Mouse (Mus musculus): Measurements from ENCODE around the gene Tapbp. TPM values are rescaled to one million over a fixed set of nuclear protein-coding genes. Genes with fewer than 3 reads are reported as not detected.
"Not testable (repeated sequence)": the region's sequence is repeated elsewhere in the genome, so short reads cannot be mapped to it uniquely, and the experiment has no call there.

Tapbp gene
- 68.2 and 76.8 TPM in 2 replicates for total RNA-seq (2014; fragmentation: Nextera tagmentation)
- total RNA-seq (2017) = 48.0 and 57.7 TPM in 2 replicates

DNA sequence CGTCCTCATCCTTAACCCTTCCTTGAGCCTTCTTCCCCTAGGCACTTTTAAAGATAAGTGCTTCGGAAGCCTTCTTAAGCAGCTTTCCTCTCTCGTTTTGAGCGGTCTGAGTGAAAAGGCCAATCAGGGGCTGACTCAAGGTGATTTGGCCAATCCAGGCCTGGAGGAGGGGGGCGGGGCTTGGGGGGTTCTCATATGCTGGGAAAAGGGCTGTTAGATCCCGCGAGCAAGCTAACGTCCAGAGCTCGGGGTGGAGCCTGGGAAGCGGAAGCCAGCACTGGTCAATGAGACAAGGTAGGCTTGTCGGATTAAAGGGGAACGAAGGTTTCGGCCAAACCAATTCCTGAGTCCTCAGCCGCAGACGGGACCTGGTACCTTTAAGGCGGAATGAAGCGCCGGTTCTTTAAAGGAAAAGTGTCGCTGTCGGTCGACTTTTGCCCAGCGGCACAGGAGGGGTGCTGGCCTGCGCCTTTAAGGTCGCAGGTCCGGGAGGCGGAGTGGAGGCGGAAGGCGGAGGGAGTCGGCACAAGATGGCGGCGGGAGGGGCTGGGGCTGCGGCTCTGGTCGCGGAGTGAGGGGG, at the start of gene Tapbp, which contains the start of gene Zbtb22:
TSS of gene Tapbp (plus strand) at position 229 of the 580 bp plus-strand sequence.
TSS of gene Zbtb22 (plus strand) at position 234 of the 580 bp plus-strand sequence.
- peak; percentile 69 for ATAC-seq (replicated peaks; ENCODE audit: poor library complexity, severe bottlenecking)

DNA sequence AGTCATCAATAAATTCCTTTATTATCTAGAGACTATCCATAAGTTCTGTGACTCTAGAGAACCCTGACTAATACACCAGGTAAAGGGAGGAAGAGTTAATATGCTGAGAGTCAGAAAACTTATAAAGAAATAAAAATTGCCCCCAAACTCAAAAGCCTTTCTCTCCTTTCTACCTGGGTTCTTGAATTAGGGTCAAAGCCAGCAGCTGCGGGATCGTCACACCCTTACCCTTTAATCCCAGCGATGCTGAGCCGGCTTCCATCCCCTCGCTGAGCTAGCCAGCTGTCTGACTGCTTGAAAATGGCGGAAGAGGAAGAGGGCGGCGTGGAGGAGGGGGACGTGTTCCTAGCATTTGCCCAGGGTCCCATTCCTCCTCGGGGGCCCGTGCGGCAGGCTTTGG, 42.2 kb upstream of the Tapbp start, which contains the start of gene Gm7029:
TSS of gene Gm7029 (plus strand) at position 301 of the 400 bp plus-strand sequence.
- ATAC-seq (replicated peaks; ENCODE audit: poor library complexity, severe bottlenecking) = not testable (repeated sequence)

GRCm38 (mm10) chr17:33874411-33874810, 41.3 kb upstream of the Tapbp start:
- ATAC-seq (replicated peaks; ENCODE audit: poor library complexity, severe bottlenecking) = no peak

- not testable (repeated sequence) for ATAC-seq (replicated peaks; ENCODE audit: poor library complexity, severe bottlenecking)
These were observed 39.9 kb upstream of the Tapbp start for GRCm38 (mm10) chr17:33875797-33876196.

- ATAC-seq (replicated peaks; ENCODE audit: poor library complexity, severe bottlenecking) = not testable (repeated sequence)
These were observed 31.4 kb upstream of the Tapbp start for GRCm38 (mm10) chr17:33884320-33884719.

DNA sequence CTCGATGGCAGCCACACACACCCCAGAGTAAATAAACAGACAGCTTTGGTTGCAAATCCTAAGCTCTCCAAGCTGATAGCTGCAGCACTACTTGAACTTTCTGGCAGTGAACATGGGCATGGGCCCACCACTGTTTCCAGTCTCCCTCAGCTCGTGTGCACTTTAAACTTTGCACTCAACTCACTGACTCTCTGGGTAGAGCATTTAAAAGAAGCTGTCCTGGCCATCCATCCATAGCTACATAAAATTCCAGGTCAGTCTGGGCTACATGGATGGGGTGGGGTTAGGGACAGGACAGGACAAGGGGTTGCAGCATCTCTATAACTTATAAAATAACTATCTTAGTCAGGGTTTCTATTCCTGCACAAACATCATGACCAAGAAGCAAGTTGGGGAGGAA, 27.9 kb upstream of the Tapbp start:
- not testable (repeated sequence) for ATAC-seq (replicated peaks; ENCODE audit: poor library complexity, severe bottlenecking)

DNA sequence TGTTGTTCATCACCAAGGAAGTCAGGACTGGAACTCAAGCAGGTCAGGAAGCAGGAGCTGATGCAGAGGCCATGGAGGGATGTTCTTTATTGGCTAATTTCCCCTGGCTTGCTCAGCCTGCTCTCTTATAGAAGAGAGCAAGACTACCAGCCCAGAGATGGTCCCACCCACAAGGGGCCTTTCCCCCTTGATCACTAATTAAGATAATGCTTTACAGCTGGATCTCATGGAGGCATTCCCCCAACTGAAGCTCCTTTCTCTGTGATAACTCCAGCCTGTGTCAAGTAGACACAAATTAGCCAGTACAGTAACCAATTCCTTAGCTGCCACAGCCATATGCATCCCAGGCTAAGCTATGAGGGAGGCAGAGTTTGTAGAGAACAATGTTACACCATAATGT, 27.5 kb upstream of the Tapbp start:
- not testable (repeated sequence) for ATAC-seq (replicated peaks; ENCODE audit: poor library complexity, severe bottlenecking)

DNA sequence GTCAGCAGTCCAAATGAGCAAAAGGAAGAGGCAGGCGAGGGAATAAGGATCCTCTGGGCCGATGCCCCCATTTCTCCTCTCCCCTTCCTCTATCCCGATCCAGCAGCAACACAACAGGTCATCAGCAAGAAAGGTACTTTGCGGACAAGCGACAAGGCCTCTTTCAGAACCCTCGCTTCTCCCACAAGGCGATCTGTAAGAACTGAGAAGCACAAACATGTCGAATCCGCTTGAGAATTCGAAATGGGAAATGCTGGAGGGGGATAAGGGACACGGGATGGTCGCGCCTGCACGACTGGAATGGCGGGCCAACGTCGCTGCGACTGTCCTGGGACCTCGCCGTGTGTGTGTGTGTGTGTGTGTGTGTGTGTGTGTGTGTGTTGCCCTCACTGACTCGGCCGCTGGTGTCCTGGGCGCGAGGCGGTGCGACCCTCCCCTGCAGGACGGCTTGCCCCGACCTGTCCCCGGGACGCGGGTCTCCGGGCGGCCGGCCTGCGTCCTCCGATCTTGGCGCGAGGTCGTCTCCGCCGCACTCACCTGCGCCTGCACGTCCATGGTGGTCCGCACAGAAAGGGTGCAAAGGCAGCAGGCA, 25.7 kb upstream of the Tapbp start:
- ATAC-seq (replicated peaks; ENCODE audit: poor library complexity, severe bottlenecking) = not testable (repeated sequence)

GRCm38 (mm10) chr17:33890533-33891059, 25.1 kb upstream of the Tapbp start, which contains the start of gene Kifc1:
Gene Kifc1 (minus strand): TSS chr17:33890661.
- peak; percentile 99 for ATAC-seq (replicated peaks; ENCODE audit: poor library complexity, severe bottlenecking)

- ATAC-seq (replicated peaks; ENCODE audit: poor library complexity, severe bottlenecking) = no peak
These were observed 24.3 kb upstream of the Tapbp start for GRCm38 (mm10) chr17:33891357-33891756.

GRCm38 (mm10) chr17:33891892-33892291, 23.8 kb upstream of the Tapbp start:
- not testable (repeated sequence) for ATAC-seq (replicated peaks; ENCODE audit: poor library complexity, severe bottlenecking)

GRCm38 (mm10) chr17:33892429-33892828, 23.3 kb upstream of the Tapbp start:
- no peak for ATAC-seq (replicated peaks; ENCODE audit: poor library complexity, severe bottlenecking)

GRCm38 (mm10) chr17:33893011-33893410, 22.7 kb upstream of the Tapbp start:
- ATAC-seq (replicated peaks; ENCODE audit: poor library complexity, severe bottlenecking) = not testable (repeated sequence)

GRCm38 (mm10) chr17:33897114-33897794, 18.4 kb upstream of the Tapbp start:
- peak; percentile 61 for ATAC-seq (replicated peaks; ENCODE audit: poor library complexity, severe bottlenecking)

- not testable (repeated sequence) for ATAC-seq (replicated peaks; ENCODE audit: poor library complexity, severe bottlenecking)
These were observed 17.5 kb upstream of the Tapbp start for GRCm38 (mm10) chr17:33898193-33898592.

DNA sequence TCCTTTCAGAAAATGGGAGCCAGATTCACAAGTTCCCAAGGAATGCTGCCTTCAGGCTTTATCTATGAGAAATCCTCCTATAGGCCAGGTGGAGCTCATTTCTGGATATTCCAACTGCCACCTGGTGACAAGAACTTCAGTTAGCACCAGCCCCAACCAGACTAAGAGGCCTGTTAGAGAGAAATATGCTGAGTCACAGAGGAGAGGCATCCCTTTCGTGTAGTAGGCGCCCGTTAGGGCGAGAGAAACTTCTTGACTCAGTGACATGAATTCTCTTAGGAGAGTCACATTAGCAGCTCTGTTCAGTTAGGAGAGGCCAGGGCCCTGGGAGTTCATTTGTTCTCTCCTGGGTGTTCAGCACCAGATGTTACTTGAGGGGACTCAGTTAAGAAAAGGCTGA, 16.1 kb upstream of the Tapbp start:
- no peak for ATAC-seq (replicated peaks; ENCODE audit: poor library complexity, severe bottlenecking)

DNA sequence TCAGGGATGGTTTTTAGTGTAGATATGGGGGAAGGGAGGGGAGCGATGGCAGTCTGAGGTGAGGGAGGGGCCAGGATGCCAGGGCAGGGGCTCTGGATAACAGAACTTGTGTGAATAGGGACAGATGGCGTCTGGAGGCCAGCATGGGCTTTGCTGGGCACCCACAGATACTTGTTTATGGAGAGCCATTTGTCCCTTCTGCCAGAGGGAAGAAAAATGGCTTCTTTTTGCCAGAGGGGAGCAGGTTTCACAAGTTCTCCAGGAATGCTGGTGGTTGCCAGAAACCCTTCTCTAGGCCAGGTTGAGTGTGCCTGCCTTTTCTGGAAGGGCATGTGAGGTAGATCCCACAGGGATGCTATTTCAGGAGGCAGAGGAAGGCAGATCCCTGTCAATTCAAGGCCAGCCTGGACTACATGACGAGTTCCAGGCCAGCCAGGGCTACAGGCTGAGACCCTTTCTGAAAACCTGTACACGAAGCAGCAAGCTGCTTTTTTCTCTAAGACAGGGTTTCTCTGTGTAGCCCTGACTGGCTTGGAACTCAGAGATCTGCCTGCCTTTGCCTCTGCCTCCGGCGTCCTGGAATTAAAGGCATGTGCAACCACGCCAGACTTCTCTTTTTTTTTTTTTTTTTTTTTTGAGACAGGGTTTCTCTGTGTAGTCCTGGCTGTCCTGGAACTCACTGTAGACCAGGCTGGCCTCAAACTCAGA, 15.3 kb upstream of the Tapbp start:
- ATAC-seq (replicated peaks; ENCODE audit: poor library complexity, severe bottlenecking) = no peak

DNA sequence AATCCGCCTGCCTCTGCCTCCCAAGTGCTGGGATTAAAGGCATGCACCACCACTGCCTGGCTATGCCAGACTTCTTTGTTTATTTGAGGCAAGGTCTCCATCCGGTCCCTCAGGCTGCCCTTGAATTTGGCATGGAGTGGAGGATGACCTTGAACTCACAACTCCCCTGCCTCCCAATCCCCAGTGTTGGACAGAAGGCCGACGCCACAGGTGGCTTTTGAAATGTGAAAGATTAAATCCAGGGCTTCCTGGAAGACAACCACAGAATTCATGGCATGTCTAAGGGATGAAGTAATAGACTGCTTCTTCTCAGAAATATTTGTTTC, 14.7 kb upstream of the Tapbp start:
- no peak for ATAC-seq (replicated peaks; ENCODE audit: poor library complexity, severe bottlenecking)

- no peak for ATAC-seq (replicated peaks; ENCODE audit: poor library complexity, severe bottlenecking)
These were observed 14.0 kb upstream of the Tapbp start for GRCm38 (mm10) chr17:33901653-33902052.

DNA sequence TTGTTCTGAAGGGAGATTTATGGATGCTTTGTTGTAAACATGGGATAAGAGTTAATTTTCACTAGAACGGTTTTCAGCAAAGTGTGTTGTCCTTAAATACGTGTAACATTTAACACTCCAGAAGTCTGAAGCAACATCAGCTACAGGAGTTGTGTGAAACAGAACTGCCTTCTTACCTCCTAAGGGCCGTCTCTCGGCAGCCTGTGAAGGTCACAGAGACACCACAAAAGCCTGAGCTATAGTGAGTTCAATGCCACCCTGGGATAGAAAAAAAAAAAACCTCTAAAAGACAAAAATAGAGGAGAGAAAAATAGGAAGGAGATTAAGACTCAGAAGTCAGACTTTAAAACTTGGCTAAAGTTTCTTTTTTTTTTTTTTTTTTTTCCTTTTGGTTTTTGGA, 13.6 kb upstream of the Tapbp start:
- ATAC-seq (replicated peaks; ENCODE audit: poor library complexity, severe bottlenecking) = no peak

Measured in granulocyte monocyte progenitor cell, adult 5-6 weeks (primary cell).